Mouse (Mus musculus) stomach, embryonic 15.5 days (tissue): ENCODE measurements at regions not wholly inside any gene's neighbourhood (a gene's known extent, or its start where the extent isn't known, plus 50 kb on each side); places are given as distances from the start of the nearest gene placed in this dataset.

Experiments used
- ATAC-seq: fragments of 200-750 bp; cut with Nextera tagmentation; 2 replicates; pipeline ENCODE4 v1.8.0; 2017; ENCODE audit warnings: low read depth, moderate number of reproducible peaks, moderate TSS enrichment; ENCODE audit not compliant: insufficient read depth, low FRiP score
- H3K27ac ChIP-seq: fragments of 300-500 bp; sonication (generic); 2 replicates; pipeline ENCODE4 v1.5.1; 2015; ENCODE audit warnings: mild to moderate bottlenecking, inconsistent platforms
- H3K27me3 ChIP-seq: fragments of 300-500 bp; sonication (generic); replicated peaks from 2 replicates; pipeline ENCODE4 v1.6.1; 2015; ENCODE audit warnings: inconsistent platforms
- H3K36me3 ChIP-seq: fragments of 300-500 bp; sonication (generic); 2 replicates; pipeline ENCODE4 v1.6.1; 2015; ENCODE audit warnings: inconsistent platforms
- H3K4me1 ChIP-seq: fragments of 300-500 bp; sonication (generic); 2 replicates; pipeline ENCODE4 v1.6.1; 2015; ENCODE audit warnings: inconsistent platforms
- H3K4me2 ChIP-seq: fragments of 300-500 bp; sonication (generic); 2 replicates; pipeline ENCODE4 v1.6.1; 2015; ENCODE audit warnings: mild to moderate bottlenecking, inconsistent platforms
- H3K4me3 ChIP-seq: fragments of 300-500 bp; sonication (generic); replicated peaks from 2 replicates; pipeline ENCODE4 v1.5.1; 2015; ENCODE audit warnings: inconsistent platforms
- H3K9ac ChIP-seq: fragments of 300-500 bp; sonication (generic); 2 replicates; pipeline ENCODE4 v1.6.1; 2015; ENCODE audit warnings: inconsistent platforms
- H3K9me3 ChIP-seq: fragments of 300-500 bp; sonication (generic); 2 replicates; pipeline ENCODE4 v1.6.1; 2016; ENCODE audit warnings: inconsistent platforms
- WGBS: fragments of 180-500 bp; shearing (Covaris S2); methylation state at CpG from one replicate; pipeline ENCODE4 v1.1.7; 2015; 5-methylcytosine and 5-hydroxymethylcytosine counted together

GRCm38 (mm10) chr19:56653292-56653691 lies 68.7 kb upstream of the Adrb1 start:
- ATAC-seq: no peak

GRCm38 (mm10) chr19:56655330-56655729 lies 66.7 kb upstream of the Adrb1 start:
- Histone ChIP-seq H3K27ac (no peak overlapping the region), H3K27me3 (no peaks in the 10 kb centered on the region), H3K4me1 (peaks cover 18% of the 10 kb centered on the region), H3K9ac (no peak overlapping the region), H3K36me3 (no peaks in the 10 kb centered on the region), H3K9me3 (no peaks in the 10 kb centered on the region), H3K4me3 (no peak overlapping the region), H3K4me2 (no peak overlapping the region)
- ATAC-seq: no peak
- WGBS: 64% methylated on average over 9 of the region's 9 CpGs

More at GRCm38 (mm10) chr19:56653292-56653691, 68.7 kb upstream of the Adrb1 start:
- H3K4me3 ChIP-seq: no peak overlapping the region
- H3K4me2 ChIP-seq: peak overlapping the region; percentile 36; the same call in 1 of the 2 replicates
- H3K27ac ChIP-seq: no peak overlapping the region
- H3K4me1 ChIP-seq: peaks cover 22% of the 10 kb centered on the region
- WGBS: 75% methylated on average over 9 of the region's 9 CpGs
- H3K36me3 ChIP-seq: no peaks in the 10 kb centered on the region
- H3K9me3 ChIP-seq: no peaks in the 10 kb centered on the region
- H3K9ac ChIP-seq: no peak overlapping the region
- H3K27me3 ChIP-seq: no peaks in the 10 kb centered on the region

- ATAC-seq: no peak
- no peak overlapping the region for H3K9ac ChIP-seq
- WGBS: 32% methylated on average over 4 of the region's 4 CpGs
- 0 out of 2 replicates have a peak, but pooled peaks cover 5% of the 10 kb centered on the region for H3K4me1 ChIP-seq
- H3K4me2 ChIP-seq: no peak overlapping the region
- H3K36me3 ChIP-seq: no peaks in the 10 kb centered on the region
- H3K4me3 ChIP-seq: no peak overlapping the region
- no peak overlapping the region; the same call in 1 of the 2 replicates for H3K27ac ChIP-seq
- no peaks in the 10 kb centered on the region for H3K27me3 ChIP-seq
- H3K9me3 ChIP-seq: no peaks in the 10 kb centered on the region
These were observed 61.3 kb upstream of the Adrb1 start for GRCm38 (mm10) chr19:56660566-56661199.

GRCm38 (mm10) chr19:56663474-56664227 lies 58.3 kb upstream of the Adrb1 start:
- H3K27ac ChIP-seq: peak overlapping the region; percentile 40; the same call in 1 of the 2 replicates
- H3K4me3 ChIP-seq: no peak overlapping the region
- H3K4me2 ChIP-seq: no peak overlapping the region; the same call in 1 of the 2 replicates

GRCm38 (mm10) chr19:56664307-56664775 lies 57.7 kb upstream of the Adrb1 start:
- Histone ChIP-seq H3K4me1 (0 out of 2 replicates have a peak, but pooled peaks cover 10% of the 10 kb centered on the region), H3K4me3 (no peak overlapping the region), H3K36me3 (no peaks in the 10 kb centered on the region), H3K9me3 (no peaks in the 10 kb centered on the region), H3K27me3 (no peaks in the 10 kb centered on the region), H3K27ac (peak overlapping the region; percentile 40; the same call in 1 of the 2 replicates), H3K9ac (no peak overlapping the region), H3K4me2 (no peak overlapping the region)
- WGBS: 63% methylated on average over 10 of the region's 10 CpGs
- ATAC-seq: no peak

More at GRCm38 (mm10) chr19:56663474-56664227, 58.3 kb upstream of the Adrb1 start:
- no peak overlapping the region for H3K9ac ChIP-seq
- H3K9me3 ChIP-seq: no peaks in the 10 kb centered on the region
- WGBS: 60% methylated on average over 10 of the region's 10 CpGs
- no peaks in the 10 kb centered on the region for H3K36me3 ChIP-seq
- 0 out of 2 replicates have a peak, but pooled peaks cover 5% of the 10 kb centered on the region for H3K4me1 ChIP-seq
- H3K27me3 ChIP-seq: no peaks in the 10 kb centered on the region
- peak; percentile 65 for ATAC-seq

GRCm38 (mm10) chr19:56664944-56665663 lies 56.9 kb upstream of the Adrb1 start:
- no peaks in the 10 kb centered on the region for H3K9me3 ChIP-seq
- H3K27ac ChIP-seq: no peak overlapping the region
- H3K36me3 ChIP-seq: no peaks in the 10 kb centered on the region
- 0 out of 2 replicates have a peak, but pooled peaks cover 10% of the 10 kb centered on the region for H3K4me1 ChIP-seq
- no peak overlapping the region for H3K4me3 ChIP-seq
- ATAC-seq: no peak
- no peak overlapping the region for H3K9ac ChIP-seq
- 85% methylated on average over 7 of the region's 7 CpGs for WGBS
- H3K4me2 ChIP-seq: no peak overlapping the region
- no peaks in the 10 kb centered on the region for H3K27me3 ChIP-seq

- no peak overlapping the region for H3K4me2 ChIP-seq
- H3K27me3 ChIP-seq: no peaks in the 10 kb centered on the region
- 75% methylated on average over 1 of the region's 1 CpGs for WGBS
- no peak for ATAC-seq
- H3K9ac ChIP-seq: no peak overlapping the region
- no peak overlapping the region for H3K27ac ChIP-seq
- H3K36me3 ChIP-seq: no peaks in the 10 kb centered on the region
- H3K4me1 ChIP-seq: 0 out of 2 replicates have a peak, but pooled peaks cover 10% of the 10 kb centered on the region
- no peak overlapping the region for H3K4me3 ChIP-seq
- no peaks in the 10 kb centered on the region for H3K9me3 ChIP-seq
These were observed 56.0 kb upstream of the Adrb1 start for GRCm38 (mm10) chr19:56665972-56666371.

GRCm38 (mm10) chr19:56667903-56668302 lies 54.1 kb upstream of the Adrb1 start:
- H3K4me1 ChIP-seq: 0 out of 2 replicates have a peak, but pooled peaks cover 10% of the 10 kb centered on the region
- H3K9ac ChIP-seq: no peak overlapping the region
- no peaks in the 10 kb centered on the region for H3K27me3 ChIP-seq
- H3K4me3 ChIP-seq: no peak overlapping the region
- H3K36me3 ChIP-seq: no peaks in the 10 kb centered on the region
- WGBS: 92% methylated on average over 2 of the region's 2 CpGs
- no peaks in the 10 kb centered on the region for H3K9me3 ChIP-seq
- H3K4me2 ChIP-seq: no peak overlapping the region
- ATAC-seq: no peak
- no peak overlapping the region for H3K27ac ChIP-seq

- H3K27ac ChIP-seq: no peak overlapping the region
- WGBS: 55% methylated on average over 7 of the region's 7 CpGs
- 0 out of 2 replicates have a peak, but pooled peaks have one; percentile 31 for ATAC-seq
- no peaks in the 10 kb centered on the region for H3K27me3 ChIP-seq
- H3K4me3 ChIP-seq: no peak overlapping the region
- no peak overlapping the region for H3K9ac ChIP-seq
- no peaks in the 10 kb centered on the region for H3K9me3 ChIP-seq
- H3K36me3 ChIP-seq: no peaks in the 10 kb centered on the region
- H3K4me2 ChIP-seq: no peak overlapping the region
- H3K4me1 ChIP-seq: 0 out of 2 replicates have a peak, but pooled peaks cover 10% of the 10 kb centered on the region
These were observed 53.0 kb upstream of the Adrb1 start for GRCm38 (mm10) chr19:56668991-56669390.

- no peak for ATAC-seq
- Histone ChIP-seq H3K4me3 (no peak overlapping the region), H3K9me3 (no peaks in the 10 kb centered on the region), H3K36me3 (no peaks in the 10 kb centered on the region), H3K27ac (no peak overlapping the region), H3K4me1 (0 out of 2 replicates have a peak, but pooled peaks cover 6% of the 10 kb centered on the region), H3K4me2 (no peak overlapping the region), H3K27me3 (no peaks in the 10 kb centered on the region), H3K9ac (no peak overlapping the region)
- 60% methylated on average over 7 of the region's 7 CpGs for WGBS
These were observed 52.5 kb upstream of the Adrb1 start for GRCm38 (mm10) chr19:56669468-56669867.
